Mouse (Mus musculus): ENCODE results near the gene Gm47985. TPM values are rescaled to one million over a fixed set of nuclear protein-coding genes. Genes with fewer than 3 reads are reported as not detected.

The Gm47985 gene
- 0.30 and 0.78 TPM in 2 replicates for polyA plus RNA-seq (2012; rRNA removed)

GRCm38 (mm10) chr1:151182266-151182665 is at the start of gene Gm47985:
Gene Gm47985 (plus strand): TSS chr1:151182537.

GRCm38 (mm10) chr1:151192075-151192474 is 9.7 kb downstream of the Gm47985 start, which contains the start of gene Gm8947:
Gene Gm8947 (plus strand): TSS chr1:151192376.

GRCm38 (mm10) chr1:151198120-151198519 is 15.8 kb downstream of the Gm47985 start, which contains the start of gene Gm47995:
Gene Gm47995 (plus strand): TSS chr1:151198448.

GRCm38 (mm10) chr1:151203818-151204217 is 21.5 kb downstream of the Gm47985 start, which contains the start of gene 3110040M04Rik:
Gene 3110040M04Rik (plus strand): TSS chr1:151204121.

GRCm38 (mm10) chr1:151209824-151210355 is 27.6 kb downstream of the Gm47985 start, which contains the start of gene Gm47996:
Gene Gm47996 (plus strand): TSS chr1:151210131.

Other genes with a start within 250 kb of the Gm47985 start
- gene Hmcn1, start 189.1 kb upstream of the Gm47985 start, polyA plus RNA-seq (2012; rRNA removed) = 14.2 and 43.5 TPM in 2 replicates
- gene Gm8947, start 9.8 kb downstream of the Gm47985 start, polyA plus RNA-seq (2012; rRNA removed) = 0.18 and 0.32 TPM in 2 replicates
- 0.22 and 0.29 TPM in 2 replicates for gene Gm47995, start 15.9 kb downstream of the Gm47985 start, polyA plus RNA-seq (2012; rRNA removed)
- gene 3110040M04Rik, start 21.6 kb downstream of the Gm47985 start, polyA plus RNA-seq (2012; rRNA removed) = 0.20 and 0.47 TPM in 2 replicates
- 0.14 and 0.19 TPM in 2 replicates for gene Gm47996, start 27.6 kb downstream of the Gm47985 start, polyA plus RNA-seq (2012; rRNA removed)
- gene Ivns1abp, start 161.9 kb downstream of the Gm47985 start, polyA plus RNA-seq (2012; rRNA removed) = 303 and 311 TPM in 2 replicates
- gene Swt1, start 245.9 kb downstream of the Gm47985 start, polyA plus RNA-seq (2012; rRNA removed) = 21.7 and 29.8 TPM in 2 replicates
- gene Trmt1l, start 246.0 kb downstream of the Gm47985 start, polyA plus RNA-seq (2012; rRNA removed) = 35.5 and 35.6 TPM in 2 replicates